Mouse (Mus musculus) left cerebral cortex, postnatal 25 days (tissue): ENCODE results near the gene Gab1. TPM values are rescaled to one million over a fixed set of nuclear protein-coding genes. Genes with fewer than 3 reads are reported as not detected.

Experiments used
- DNase-seq, 2 experiments: peaks; one replicate each; pipeline ENCODE4 v3.0.0; 2022; ENCODE audit warnings: low spot score in 2 of 2, mixed read lengths in 1 of 2
- intact Hi-C: fragments of 180-260 bp; cut with DNase I; formaldehyde crosslinking; loops from one replicate; pipeline ENCODE4 v1.15.1; 2025
- total RNA-seq, 2 experiments: library from RNA; stranded (reverse); gene quantifications; 2 replicates each; pipeline ENCODE4 v1.2.3; 2021

Gene Gab1
- total RNA-seq: 10 to 100 TPM; 13.6 to 14.1 TPM

DNA sequence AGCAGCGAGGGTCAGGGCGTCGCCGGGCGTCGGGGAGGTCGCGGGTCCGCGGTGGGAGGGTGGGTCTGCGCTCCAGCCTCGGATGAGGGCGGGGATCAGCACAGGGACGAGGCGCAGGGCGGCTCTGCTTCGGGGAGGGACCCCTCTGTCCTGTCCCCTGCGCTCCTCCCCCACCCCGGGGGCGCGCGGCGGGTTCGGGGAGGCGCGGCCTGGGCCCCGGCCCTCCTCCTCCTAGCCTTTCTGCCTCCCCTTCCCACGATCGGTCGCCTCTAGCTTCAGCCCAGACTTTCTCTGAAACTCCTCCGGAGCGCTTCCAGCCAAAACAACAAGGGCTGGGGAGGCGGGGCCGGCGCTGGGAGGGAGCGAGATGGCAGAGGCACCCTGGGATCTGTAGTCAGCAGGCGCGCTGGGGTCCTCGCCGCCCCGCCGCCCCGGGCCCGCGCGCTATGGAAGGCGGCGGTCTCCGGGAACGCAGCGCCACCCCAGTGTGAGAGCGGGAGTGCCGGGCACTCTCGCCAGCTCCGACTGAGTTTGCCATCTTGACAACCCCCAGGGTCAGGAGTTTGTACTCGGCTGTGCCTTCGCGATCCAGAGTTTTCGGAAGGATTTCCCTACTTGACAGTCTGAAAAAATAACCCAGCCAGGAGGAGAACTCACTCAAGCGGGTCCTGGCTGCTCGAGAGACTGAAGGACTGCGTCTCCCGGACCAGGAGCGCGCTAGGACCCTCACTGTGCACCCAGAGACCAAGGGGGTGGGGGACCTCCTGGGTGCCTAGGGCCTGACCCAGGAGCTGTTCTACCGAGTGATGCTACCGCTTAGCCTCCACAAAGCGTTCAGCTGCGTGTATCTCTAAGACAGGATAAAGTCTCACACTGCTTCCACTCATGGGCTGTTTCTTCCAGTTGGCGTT, at the start of gene Gab1:
Gene Gab1 (minus strand): TSS at position 324 of the 911 bp plus-strand sequence.
- peak; percentile 81 to 83 for DNase-seq
- intact Hi-C loops: loop anchor here (5.0 kb wide), 1 partner anchor 107 kb away; no protein-coding TSS in a partner anchor

DNA sequence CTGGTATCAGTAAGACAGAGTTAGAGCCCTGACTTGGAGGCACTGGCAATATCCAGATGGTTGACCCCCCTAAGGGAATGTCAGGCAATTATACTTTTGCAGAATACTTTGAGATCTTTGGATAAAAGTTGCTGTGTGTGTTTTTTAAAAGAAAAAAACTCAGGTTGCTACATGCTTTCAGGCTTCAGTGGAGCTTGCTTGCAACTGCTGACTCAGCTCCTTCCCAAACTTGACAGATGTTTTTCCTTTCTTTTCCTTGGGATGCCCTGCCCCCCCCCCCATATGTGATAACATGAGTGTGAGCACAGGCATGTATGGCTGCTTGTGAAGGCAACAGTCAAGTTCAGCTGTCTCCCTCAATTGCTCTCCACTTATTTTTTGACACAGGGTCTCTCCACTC, 48.5 kb upstream of the Gab1 start:
- intact Hi-C loops: no loop called here
- DNase-seq: no peak

DNA sequence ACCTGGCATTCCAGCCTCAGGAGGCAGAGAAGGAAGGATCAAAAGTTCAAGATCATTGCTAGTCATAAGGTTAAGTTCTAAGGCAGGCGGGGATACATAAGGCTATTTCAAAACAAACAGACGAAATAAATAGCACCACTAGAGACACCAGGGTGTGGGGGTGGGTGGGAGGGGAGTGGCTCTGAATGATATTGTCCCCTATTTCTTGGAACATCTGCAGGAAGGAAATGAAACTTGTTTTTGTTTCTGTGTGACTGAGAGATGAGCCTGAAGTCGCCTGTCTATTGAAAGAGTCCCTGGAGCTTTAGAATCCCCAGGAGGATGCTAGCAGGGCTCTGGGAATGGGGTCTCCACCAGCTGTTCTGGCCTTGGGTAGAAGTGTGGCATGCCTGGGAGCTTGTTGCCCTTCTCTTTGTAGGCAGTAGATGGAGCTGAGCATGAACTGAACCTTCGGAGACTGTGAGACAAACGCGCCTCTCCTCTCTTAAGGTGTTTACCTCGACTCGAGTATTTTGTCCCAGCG, 43.5 kb upstream of the Gab1 start:
- DNase-seq: no peak
- intact Hi-C loops: loop anchor here (2.0 kb wide), 1 partner anchor 55 kb away; no protein-coding TSS in a partner anchor

DNA sequence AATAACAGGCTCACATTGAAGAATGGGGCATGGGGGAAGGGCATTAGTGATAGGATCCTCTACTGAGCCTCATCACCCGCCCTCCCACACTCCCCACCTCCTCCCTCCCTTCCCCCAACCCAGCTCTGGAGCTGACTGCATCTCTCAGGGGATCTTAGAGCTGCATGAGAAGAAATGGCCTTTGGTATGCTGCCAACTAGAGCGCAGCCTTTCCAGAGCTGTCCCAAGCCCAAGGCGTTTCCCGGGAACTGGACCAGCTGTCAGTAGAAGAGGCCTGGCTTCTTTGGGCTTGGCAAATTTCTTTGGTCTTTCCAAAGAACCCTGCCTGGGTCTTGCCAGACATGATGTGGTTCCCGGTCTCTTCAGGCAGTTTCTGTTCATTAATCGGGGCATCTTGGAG, 42.3 kb upstream of the Gab1 start:
- peak; percentile 28 to 62 for DNase-seq
- intact Hi-C loops: no loop called here

DNA sequence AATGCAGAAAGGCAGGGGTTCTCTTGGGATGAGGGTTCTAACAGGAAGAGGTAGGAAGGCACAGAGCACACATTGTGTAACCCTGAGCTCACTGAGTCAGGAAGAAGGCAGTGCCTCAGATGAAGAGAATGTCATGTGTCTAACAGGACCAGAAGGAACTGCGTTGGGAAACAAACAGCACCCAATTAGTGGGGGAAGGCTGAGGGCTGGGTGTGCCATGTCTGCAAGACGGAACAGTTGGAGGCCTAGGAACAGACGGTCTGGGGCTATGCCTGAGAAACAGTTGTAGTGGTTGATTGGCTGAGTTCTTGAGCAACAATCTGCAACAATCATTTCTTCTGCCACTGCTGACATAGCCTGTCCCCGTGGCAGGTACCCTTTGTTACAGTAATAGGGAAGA, 38.8 kb upstream of the Gab1 start:
- DNase-seq: no peak
- intact Hi-C loops: no loop called here

DNA sequence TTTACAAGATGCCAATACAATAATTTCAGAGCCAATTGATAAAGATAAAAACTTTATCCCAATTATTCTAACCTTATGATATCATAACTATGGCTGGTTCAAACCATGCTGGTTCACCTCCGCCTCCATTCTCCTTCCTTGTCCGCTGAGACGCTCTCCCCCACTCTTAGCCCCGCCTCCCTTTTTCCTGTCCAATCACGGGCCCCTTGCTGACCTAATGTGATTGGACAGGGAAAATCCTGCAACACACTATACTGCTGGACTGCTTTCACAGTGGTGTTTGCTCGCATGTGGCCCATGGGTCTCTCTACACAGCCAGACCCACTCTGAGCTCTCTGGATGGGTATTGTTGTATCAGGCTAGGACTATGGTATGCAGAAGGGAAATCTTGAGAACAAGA, 38.2 kb upstream of the Gab1 start:
- intact Hi-C loops: no loop called here

DNA sequence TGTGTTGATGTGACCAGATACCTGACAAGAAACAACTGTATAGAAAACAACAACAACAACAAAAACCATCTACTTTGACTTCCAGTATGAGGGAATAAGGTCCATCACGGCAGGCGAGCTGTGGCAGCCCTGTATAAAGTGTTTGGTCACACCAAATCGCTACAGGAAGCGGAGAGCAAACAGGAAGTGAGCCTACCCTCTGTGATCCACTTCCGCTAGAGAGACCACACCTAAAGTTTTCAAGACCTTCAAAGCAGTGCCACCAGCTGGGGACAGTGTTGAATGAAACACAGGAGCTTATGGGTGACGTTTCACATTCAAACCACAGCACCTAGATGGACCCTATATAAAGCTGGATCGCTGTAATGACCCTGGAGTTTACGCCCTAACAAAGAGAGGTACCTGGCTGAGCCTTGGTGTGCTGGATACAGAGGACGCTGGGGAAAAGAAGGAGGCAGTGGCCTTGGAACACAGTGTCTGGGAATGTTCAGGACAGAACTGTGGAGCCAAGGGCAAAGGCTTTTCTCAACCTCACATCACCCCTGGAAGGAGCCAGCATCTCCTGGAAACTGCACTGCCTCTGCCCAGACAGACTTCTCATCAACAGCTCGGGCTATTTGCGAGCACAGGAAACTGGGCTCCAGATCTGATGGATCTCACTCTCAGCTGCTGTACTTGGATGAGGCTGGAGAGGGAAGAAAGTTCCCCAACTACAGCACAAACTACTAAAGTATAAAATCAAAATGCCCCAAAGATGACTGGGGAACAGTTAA, 36.3 kb upstream of the Gab1 start:
- intact Hi-C loops: no loop called here
- DNase-seq: no peak

More for the DNA sequence above, 38.2 kb upstream of the Gab1 start:
- DNase-seq: no peak

DNA sequence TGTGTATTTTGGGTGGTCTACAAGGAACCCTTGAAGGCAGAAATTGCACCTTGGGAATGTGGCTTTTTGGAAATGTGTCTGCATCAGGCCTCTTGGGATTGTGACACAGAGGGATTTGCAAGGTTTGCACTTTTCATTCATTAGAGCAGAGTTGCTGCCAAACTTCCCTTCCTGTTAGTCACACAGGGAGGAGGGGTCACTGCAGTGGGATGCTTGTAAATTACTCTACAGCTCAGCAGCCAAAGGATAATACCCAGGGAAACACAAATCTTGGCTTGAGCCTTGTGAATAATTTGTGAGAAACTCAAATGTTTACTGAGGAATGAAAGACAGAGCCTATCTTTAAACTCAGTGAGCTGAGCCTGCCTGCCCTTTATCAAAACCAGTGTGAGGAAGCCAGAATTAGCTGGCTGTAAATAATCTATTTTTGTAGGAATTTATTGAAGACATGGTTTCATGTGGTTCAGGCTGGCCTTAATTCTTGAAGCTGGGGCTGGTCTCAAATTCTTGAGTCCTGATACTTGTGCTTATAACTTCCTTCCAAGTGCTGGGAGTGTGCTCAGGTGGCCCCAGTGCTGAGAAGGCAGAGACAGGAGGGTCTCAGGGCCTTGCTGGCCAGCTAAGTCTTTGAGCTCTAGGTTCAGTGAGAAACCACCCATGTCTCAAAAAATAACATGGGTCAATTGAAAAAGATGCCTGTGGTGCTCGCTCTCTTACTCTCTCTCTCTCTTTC, 32.9 kb upstream of the Gab1 start:
- intact Hi-C loops: no loop called here
- DNase-seq: peak in 1 of 2 experiments; percentile 27

DNA sequence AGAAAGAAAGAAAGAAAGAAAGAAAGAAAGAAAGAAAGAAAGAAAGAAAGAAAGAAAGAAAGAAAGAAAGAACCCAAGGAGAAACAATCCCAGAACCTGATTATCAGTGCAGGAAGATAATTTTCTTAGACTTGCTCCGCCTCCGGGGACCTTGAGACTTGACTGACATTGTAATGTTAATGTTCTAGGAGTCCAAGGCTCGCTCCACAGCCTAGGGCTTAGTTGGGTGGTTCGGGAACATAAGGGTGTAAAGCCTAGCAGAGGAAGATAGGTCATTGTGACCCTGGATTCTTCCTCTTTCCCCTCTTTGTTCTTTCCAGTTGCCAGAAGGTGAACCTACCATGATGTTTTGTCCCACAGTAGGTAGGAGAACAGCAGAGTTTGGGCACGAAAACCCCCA, 31.1 kb upstream of the Gab1 start:
- DNase-seq: no peak
- intact Hi-C loops: no loop called here

DNA sequence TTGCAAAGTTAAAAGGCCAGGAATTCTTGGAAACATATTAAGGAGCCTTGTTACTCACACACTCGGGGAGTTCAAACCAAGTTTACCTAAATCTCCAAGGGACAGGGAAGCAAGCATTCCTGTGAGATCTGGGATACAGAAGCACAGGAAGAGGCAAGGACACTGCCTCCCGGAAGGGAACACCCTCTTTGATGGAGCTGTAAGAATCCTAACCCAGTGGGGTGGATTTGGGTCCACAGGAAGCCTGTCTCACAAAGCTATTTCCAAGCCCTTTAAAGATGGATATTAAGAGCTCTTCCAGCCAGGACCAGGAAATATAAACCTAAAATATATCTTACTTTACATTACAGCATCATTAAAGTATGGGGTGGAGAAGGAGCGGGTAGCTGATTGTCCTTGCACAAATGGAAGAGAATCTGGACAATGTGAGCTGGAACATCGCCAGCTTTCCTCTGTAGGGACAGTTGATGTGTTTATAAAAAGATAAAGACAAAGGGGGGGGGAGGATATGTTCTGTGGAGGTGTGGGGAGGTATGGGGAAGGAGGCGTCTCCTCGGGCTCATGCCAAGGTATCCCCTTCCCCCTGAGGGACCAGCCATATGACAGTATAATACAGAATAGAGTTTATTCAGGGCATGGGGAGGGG, 28.1 kb upstream of the Gab1 start:
- intact Hi-C loops: no loop called here
- no peak for DNase-seq

DNA sequence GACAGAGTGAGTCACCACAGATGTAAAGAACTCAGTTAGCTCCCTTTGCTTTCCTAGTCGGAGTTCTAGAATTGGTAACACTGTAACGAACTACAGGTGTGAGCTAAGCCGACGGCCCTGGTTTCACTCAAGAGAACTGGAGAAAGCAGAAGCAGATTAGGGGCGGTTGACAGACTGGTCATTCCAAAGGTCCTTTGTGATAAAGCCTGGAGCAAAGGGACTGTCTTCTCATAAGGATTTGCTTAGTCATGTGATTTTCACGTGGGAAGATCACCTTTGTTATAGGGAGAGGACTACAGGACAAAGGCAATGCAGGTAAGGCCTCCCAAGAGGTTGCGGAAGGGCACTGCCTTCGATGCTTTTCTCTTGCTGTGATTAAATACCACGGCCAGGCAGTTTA, 22.0 kb upstream of the Gab1 start:
- intact Hi-C loops: no loop called here
- DNase-seq: no peak

DNA sequence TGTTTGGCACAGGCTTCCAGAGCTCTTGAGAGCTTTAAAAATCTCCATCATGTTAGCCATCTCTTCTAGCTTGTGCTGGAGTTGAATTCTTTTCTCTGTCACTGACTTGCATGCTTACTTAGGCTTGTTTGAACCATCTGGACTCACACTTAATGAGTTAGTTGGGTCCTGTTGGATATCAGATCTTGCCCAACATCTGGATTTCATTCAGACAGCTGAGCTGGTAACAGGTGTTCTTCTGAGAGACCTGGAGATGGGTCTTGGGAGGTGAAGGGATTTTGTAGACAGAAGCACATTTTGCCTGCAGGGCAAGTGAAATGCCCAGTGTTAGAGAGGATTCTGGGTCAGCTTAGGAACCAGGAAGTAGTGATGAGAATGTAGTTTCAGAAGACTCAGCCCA, 19.0 kb upstream of the Gab1 start:
- no peak for DNase-seq
- intact Hi-C loops: no loop called here

DNA sequence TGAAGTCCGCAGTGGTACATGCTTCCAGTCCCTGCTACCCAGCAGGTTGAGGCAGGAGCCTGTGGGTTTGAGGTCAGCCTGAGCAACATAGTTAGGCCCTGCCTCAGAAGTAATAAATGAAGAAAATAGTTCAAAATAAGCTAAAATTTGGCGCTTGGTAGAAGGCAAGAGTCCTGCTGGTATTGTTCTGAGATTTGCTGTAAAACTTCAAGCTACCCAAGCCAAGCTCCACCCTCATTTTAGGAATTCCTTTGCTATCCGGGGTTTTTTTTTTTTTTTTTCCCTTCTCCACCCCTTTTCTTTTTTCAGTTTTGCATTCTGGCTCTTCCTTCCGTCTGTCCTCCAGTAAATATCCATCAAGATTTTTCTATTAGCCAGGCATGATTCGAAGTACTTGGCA, 15.7 kb upstream of the Gab1 start:
- intact Hi-C loops: no loop called here
- DNase-seq: no peak

DNA sequence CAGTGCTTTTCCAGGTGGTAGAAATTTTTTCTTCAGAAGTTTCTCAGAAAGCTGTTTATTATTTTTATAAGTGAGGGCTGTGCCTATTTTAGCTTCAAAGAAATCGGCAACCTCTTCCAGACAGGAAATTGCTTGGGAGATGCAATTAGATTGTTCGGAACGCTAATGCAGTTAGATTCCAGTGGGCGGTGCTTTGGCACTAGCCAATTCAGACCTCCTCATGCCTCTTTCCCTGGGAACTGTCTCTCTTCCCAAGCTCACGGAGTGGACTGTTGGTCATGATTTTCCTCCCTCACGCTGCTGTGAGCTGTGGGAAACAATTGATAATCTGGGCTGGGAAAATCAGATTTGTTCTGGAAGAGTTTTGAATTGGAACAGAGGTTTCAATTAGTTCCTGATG, 15.1 kb upstream of the Gab1 start:
- no peak for DNase-seq
- intact Hi-C loops: no loop called here

DNA sequence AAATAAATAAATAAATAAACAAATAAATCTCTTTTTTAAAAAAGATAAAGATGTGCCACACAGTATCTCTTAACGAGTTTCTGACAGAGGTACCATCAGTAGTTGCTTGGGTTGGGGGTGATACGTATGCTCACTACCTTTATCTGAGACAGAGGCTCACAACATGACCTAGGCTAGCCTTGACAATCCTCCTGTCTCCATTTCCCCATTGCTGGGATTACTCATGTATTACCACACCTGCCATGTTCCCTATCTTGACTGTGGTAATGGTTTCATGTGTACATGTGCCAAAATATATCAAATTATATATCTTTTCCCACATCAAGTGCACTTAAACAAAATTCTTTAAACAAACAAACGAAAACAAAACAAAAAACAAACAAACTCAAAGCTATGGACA, 14.2 kb upstream of the Gab1 start:
- DNase-seq: no peak
- intact Hi-C loops: no loop called here

DNA sequence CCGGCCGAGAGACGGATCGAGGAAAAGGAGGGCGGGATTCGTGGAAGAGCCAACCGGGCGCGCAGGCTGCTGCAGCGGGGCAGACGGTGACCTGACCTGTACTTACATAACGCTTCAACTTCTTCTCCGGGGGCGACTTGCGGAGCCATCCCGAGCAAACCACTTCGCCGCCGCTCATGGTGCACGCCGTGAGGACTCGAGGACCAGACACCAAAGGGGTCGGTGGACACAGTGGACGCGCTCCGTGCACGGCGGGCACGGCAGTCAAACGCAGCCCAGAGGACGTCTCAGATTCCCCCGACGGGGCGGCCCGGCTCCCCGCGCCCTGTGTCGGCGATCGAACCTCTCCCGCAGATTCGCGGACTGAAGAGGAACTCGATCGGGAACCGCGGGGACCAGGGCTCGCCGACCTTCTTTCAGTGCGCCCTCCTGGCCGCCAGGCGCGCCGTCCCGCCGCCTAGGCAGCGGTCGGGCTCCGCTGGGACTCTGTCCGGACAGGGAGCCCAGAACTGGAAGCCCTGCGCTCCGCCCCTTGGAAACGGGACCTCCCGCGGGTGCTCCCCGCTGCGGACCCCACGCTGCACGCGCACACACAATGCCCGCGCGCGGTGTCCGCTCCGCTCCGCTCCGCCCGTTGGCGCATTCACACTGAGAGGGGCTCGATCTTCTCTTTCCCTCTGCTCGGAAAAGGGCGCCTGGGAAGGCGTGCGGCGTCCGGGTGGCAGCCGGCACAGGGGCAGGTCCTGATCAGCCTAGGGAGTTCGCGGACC, 708 bp downstream of the Gab1 start:
- intact Hi-C loops: loop anchor here (1.0 to 5.0 kb wide), 4 partner anchors 67 to 127 kb away; no protein-coding TSS in a partner anchor
- DNase-seq: peak; percentile 33 to 34

DNA sequence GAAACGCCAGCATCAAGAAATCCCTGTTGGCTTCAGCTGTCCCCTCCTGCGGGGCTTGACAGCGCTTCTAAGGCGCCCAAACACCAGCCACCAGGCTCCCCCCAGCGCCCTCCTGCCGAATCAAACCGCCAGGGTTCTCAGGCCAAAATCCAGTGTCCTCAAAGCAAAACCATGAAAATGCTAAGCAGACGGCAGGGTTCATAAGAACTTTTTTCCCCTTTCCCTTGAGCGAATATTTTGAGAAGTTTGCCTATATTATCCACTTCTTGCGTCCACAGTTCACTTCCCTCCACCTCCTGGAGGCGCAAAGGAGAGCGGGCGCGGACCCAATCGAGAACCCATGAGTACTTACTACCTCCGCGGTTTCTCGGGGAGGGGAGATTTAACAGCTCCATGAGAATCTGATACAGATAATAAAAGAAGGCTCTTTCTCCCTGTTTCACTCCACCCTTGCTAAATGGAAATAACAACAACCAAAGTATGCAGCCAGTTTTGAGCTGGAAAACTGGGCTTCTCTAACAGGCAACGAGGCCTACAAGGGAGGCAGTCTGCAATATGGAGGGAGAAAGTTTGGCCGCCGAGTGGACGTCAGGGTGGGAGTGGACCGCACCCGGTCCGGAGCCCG, 1.4 kb downstream of the Gab1 start:
- DNase-seq: peak; percentile 40 to 44
- intact Hi-C loops: loop anchor here (1.0 to 5.0 kb wide), 3 partner anchors 67 to 127 kb away; no protein-coding TSS in a partner anchor

DNA sequence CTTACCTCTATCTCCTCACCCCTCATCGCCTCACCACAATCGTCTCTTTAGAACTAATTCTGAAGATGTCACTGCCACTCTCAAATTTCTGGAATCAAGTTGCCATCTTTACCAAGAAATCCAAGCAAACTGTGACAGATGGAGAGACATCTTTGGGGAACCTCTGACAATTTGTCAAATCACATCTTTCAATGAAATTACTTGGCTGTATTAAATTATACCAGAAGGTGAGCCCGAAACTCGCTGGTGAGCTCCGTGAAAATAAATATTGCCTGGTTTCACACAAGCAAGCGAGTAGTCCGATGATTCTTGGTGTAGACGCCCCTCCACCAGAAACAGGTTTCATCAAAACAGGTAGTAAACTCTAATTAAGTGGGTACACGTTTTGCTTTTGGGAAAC, 2.2 kb downstream of the Gab1 start:
- intact Hi-C loops: loop anchor here (5.0 kb wide), 2 partner anchors 66 to 126 kb away; no protein-coding TSS in a partner anchor
- DNase-seq: no peak
